Mouse (Mus musculus) kidney, adult 2 months (tissue): Measurements from ENCODE around the gene 4930524J08Rik.

Experiments
- CTCF ChIP-seq: fragments of 200-500 bp; conservative IDR thresholded peaks from 2 replicates; pipeline ENCODE4 v1.5.1; 2011; ENCODE audit warnings: low read depth, mild to moderate bottlenecking, control low read depth, low read length, moderate library complexity, mixed read lengths; ENCODE audit not compliant: insufficient read depth, insufficient read length
- POLR2A ChIP-seq: fragments of 200-500 bp; IDR thresholded peaks from one replicate; pipeline ENCODE4 v1.6.1; 2011; ENCODE audit warnings: low read depth, low read length, control low read depth

- TF ChIP-seq CTCF = no peak
- no peak for TF ChIP-seq POLR2A
Measured at GRCm38 (mm10) chr5:100024868-100025267, 46.0 kb downstream of the 4930524J08Rik start.
